Mouse (Mus musculus) heart, adult 18-20 months (tissue): Measurements from ENCODE around the gene Jpt2. TPM values are rescaled to one million over a fixed set of nuclear protein-coding genes. Genes with fewer than 3 reads are reported as not detected.
A peak's percentile ranks its signal among the peaks of the same experiment; 100 is the strongest.
"Not testable (repeated sequence)": the region's sequence is repeated elsewhere in the genome, so short reads cannot be mapped to it uniquely, and the experiment has no call there.

Source experiments
- DNase-seq, 2 experiments: peaks; one replicate each; pipeline ENCODE4 v3.0.0; 2021 to 2022; ENCODE audit warnings: mixed read lengths in 1 of 2
- long read RNA-seq, 2 experiments: library from polyadenylated mRNA; stranded (forward); transcript quantifications; one replicate each; pipeline ENCODE4 v2.0.0; 2021
- total RNA-seq, 2 experiments: library from RNA; stranded (reverse); gene quantifications; 2 replicates each; pipeline ENCODE4 v1.2.3; 2021

The Jpt2 gene
- total RNA-seq = 10 to 100 TPM in 1 of 2 experiments, 1 to 10 TPM in 1; 8.9 to 11.2 TPM
- long read RNA-seq, experiment 1, transcript Jpt2-201 (5 exons, 2,672 nt) = major isoform, 11 of 13 reads
- long read RNA-seq, experiment 1, partial matches to known transcripts = 0 of 13 reads
- long read RNA-seq, experiment 1, other reads (novel, unspliced or antisense) = 2 of 13 reads
- long read RNA-seq, experiment 2, transcript Jpt2-201 (5 exons, 2,672 nt) = major isoform, 5 of 7 reads
- long read RNA-seq, experiment 2, partial matches to known transcripts = 0 of 7 reads
- long read RNA-seq, experiment 2, other reads (novel, unspliced or antisense) = 2 of 7 reads

GRCm38 (mm10) chr17:24960135-24960851 lies at the start of gene Jpt2:
Gene Jpt2 (minus strand): TSS chr17:24960689.
- DNase-seq = peak; percentile 97 to 99

- no peak for DNase-seq
These were observed 47.0 kb upstream of the Jpt2 start for GRCm38 (mm10) chr17:25007480-25007879.

GRCm38 (mm10) chr17:25005102-25005501 lies 44.6 kb upstream of the Jpt2 start:
- no peak for DNase-seq

- no peak for DNase-seq
These were observed 34.2 kb upstream of the Jpt2 start for GRCm38 (mm10) chr17:24994721-24995120.

GRCm38 (mm10) chr17:24987221-24987620 lies 26.7 kb upstream of the Jpt2 start:
- no peak for DNase-seq

DNA sequence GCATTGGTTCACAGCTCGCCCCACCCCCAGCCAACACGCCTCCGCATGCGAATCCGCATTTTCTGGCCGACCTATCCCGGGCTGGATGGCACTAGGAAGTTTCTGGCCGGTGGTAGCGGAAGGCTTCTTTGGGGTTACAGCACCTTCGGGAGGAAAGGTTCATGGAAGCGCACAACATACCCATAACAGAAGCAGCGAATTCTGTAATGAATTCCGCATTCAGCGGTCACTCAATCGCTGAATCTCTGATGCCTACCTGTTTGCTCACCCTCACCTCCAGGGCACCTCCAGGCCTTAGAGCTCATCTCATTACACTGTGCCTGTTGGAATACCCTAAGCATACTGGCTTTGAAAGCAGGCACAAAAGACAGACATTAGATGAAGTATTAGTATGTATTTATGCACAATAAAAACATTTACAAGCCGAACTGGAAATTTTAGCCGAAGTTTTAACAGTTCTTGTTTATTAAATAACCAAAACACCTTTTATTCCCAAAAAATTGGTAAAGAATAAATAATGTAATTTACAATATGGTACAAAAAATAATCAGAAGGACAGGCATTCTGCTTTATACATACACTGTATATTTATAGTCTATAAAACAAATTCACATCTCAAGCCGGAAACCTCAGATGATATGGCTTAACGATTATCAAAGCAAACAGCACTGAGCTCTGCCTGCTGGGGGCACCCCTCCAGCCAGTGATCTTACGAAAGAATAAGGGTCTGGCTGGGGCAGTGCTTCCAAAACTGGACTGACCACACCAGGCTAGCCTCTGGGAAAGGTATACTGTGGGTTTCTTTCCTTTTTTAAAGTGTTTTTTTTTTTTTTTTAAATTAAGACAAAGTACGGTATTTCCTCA lies 595 bp upstream of the Jpt2 start:
- no peak for DNase-seq

DNA sequence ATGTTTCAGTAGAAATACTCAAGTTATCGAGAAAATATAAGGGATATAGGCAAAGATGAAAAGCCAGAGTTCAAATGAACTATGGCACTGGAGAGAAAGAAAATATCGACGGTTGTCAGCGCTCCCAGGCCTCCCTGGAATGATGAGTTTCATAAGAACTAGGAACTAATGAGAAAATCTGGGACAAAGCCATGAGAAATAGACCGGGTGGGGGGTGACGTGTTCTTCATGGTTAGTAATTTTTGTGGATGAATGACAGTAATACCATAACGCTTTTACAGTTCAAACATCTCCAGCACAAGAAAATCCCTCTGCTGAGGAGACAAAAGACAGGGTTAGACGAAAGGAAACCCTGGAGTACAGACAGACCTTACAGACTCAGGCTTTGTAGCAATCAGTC lies 1.1 kb downstream of the Jpt2 start:
- DNase-seq = no peak

DNA sequence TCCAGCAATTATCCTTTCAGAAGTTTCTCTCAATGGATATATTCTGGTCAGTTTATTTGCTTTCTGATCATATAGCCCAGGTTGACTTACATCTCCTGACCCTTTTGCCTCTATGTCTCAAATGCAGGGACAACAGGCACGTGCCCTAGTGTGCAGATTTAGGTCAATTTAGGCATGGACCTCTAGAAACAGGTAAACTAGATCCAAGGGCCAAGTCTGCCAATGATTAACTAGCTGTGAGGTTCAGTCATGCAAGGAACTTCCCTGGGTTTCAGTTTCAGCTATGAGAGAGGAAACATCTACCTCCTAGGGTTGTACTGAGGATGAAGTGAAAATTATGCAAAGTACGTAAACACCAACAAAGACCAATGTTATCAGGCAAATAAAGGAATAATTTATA lies 7.2 kb downstream of the Jpt2 start:
- no peak for DNase-seq

DNA sequence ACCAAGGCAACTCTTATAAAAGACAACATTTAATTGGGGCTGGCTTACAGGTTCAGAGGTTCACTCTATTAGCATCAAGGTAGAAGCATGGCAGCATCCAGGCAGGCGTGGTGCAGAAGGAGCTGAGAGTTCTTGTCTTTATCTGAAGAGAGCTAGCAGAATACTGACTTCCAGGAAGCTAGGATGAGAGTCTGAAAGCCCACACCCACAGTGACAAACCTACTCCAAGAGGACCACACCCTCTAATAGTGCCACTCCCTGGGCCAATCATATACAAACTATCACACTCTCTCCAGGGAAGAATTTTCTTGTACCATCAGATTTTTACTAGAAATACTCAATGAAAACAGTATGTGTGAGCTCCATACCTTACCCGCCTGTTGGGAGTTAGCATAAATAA lies 9.8 kb downstream of the Jpt2 start:
- DNase-seq = no peak

- no peak for DNase-seq
These were observed 12.3 kb downstream of the Jpt2 start for GRCm38 (mm10) chr17:24948204-24948603.

- DNase-seq = not testable (repeated sequence)
These were observed 16.9 kb downstream of the Jpt2 start for GRCm38 (mm10) chr17:24943589-24943988.

- no peak for DNase-seq
These were observed 17.5 kb downstream of the Jpt2 start for GRCm38 (mm10) chr17:24943036-24943435.

DNA sequence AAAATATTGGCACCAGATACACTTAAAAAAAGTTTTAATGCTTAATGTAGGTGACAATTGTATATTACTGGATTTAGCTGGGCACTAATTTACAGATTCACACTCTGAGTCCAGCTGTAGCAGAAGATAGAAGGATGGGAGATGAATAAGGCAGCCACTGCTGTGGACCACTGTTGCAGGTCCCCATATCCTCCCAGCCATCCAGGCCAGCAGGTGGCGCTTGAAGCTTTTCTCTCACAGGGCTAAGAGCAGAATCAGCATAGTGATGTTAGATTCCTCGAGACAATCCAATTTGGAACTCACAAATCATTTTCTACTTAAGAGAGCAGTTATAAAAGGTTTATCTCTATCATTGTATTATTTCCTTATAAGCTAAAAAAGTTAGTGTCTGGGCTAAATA lies 18.0 kb downstream of the Jpt2 start:
- DNase-seq = peak; percentile 28 to 65

DNA sequence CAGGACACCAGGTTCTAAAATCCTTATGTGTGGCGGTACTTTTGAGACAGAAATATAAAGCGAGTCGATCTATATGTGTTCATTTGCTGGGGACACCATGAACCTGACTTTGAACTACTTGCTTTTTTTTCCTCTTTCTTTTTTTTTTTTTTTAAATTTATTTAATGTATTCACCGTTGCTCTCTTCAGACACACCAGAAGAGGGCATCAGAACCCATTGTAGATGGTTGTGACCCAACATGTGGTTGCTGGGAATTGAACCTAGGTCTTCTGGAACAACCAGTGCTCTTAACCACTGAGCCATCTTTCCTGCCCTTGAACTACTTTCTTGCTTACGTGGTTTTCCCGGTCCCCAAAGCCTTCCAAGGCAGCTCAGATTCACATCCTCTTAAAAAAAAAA lies 23.2 kb downstream of the Jpt2 start:
- no peak for DNase-seq

DNA sequence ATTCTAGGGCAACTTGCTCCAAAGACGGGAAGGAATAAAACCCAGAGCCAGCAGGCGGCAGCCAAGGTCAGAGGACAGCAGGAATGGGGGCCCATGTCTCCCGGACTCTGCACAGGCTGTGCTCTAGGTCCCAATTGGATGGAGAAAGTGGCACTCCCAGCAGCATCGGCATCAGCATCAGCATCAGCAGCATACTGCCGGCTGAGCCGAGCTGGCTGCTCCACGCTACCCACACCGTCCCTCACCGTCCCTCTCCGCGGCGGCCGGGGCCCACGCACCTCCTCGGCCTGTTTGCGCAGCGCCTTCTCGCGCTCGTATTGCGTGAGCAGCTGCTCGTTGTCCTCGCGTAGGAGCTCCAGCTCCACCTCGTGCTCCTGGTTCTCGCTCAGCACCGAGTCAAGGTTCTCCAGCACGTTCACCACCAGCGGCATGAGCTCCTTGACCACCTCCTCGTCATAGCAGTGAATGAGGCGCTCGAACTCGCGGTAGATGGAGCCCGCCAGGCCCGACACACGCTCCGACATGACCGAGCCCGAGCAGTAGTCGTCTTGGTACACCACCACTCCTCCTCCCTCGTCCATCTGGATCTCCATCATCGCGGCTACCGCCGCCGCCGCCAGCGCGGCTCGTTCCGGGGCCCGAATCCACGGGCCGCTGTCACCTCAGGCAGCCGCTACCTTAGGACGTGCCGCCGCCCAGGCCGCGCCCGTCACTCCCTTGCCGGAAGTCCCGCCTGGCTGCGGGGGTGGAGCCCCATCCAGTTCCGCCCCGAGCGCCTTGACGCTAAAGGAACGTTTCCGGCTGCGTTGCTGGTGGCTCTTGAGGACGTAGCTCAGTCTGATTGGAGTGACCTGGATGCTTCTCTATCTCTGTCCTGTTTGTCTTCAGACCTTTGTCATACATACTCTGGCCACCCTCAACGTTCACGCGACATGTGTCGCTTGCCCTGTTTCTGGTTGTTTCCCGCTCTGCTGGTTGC lies 23.9 kb downstream of the Jpt2 start, which contains the start of gene Mapk8ip3:
TSS of gene Mapk8ip3 (minus strand) at position 719 of the 979 bp plus-strand sequence.
- DNase-seq = peak; percentile 97

GRCm38 (mm10) chr17:24935666-24936065 lies 24.8 kb downstream of the Jpt2 start:
- DNase-seq = no peak

GRCm38 (mm10) chr17:24934926-24935325 lies 25.6 kb downstream of the Jpt2 start:
- no peak for DNase-seq

- DNase-seq = no peak
These were observed 27.3 kb downstream of the Jpt2 start for GRCm38 (mm10) chr17:24933163-24933562.

GRCm38 (mm10) chr17:24932431-24932830 lies 28.1 kb downstream of the Jpt2 start:
- DNase-seq = no peak

- DNase-seq = peak in 1 of 2 experiments; percentile 8
These were observed 31.0 kb downstream of the Jpt2 start for GRCm38 (mm10) chr17:24929506-24929905.

GRCm38 (mm10) chr17:24923246-24923645 lies 37.2 kb downstream of the Jpt2 start:
- DNase-seq = no peak
